Mouse (Mus musculus) heart, adult 2 months (tissue): ENCODE data around the gene Tor4a. TPM values are rescaled to one million over a fixed set of nuclear protein-coding genes. Genes with fewer than 3 reads are reported as not detected.

ENCODE experiments used
- DNase-seq, 2 experiments: peaks; one replicate each; pipeline ENCODE4 v3.0.0; 2021
- H3K27ac ChIP-seq: fragments of 200-600 bp; 2 replicates; pipeline ENCODE4 v1.8.1; 2022
- H3K27me3 ChIP-seq: fragments of 200-500 bp; 2 replicates; pipeline ENCODE4 v1.6.1; 2012; ENCODE audit warnings: mild to moderate bottlenecking, low read length, inconsistent platforms, mixed read lengths; ENCODE audit not compliant: control insufficient read depth, insufficient read depth
- H3K36me3 ChIP-seq: fragments of 200-500 bp; 2 replicates; pipeline ENCODE4 v1.6.1; 2012; ENCODE audit warnings: low read length, inconsistent platforms; ENCODE audit not compliant: control insufficient read depth, insufficient read depth
- H3K4me1 ChIP-seq: fragments of 200-500 bp; 2 replicates; pipeline ENCODE4 v1.6.1; 2011; ENCODE audit warnings: low read length; ENCODE audit not compliant: control insufficient read depth, insufficient read depth
- H3K4me3 ChIP-seq: fragments of 200-600 bp; 2 replicates; pipeline ENCODE4 v1.8.1; 2022
- H3K79me2 ChIP-seq: fragments of 200-500 bp; replicated peaks from 2 replicates; pipeline ENCODE4 v1.6.1; 2012; ENCODE audit warnings: mild to moderate bottlenecking, inconsistent platforms, low read length, moderate library complexity, mixed read lengths; ENCODE audit not compliant: control insufficient read depth, insufficient read depth
- H3K9ac ChIP-seq: fragments of 200-500 bp; 2 replicates; pipeline ENCODE4 v1.6.1; 2012; ENCODE audit warnings: low read depth, mild to moderate bottlenecking, control low read depth, inconsistent platforms, low read length, mixed read lengths
- CTCF ChIP-seq: fragments of 200-600 bp; IDR thresholded peaks from 2 replicates; pipeline ENCODE4 v1.8.1; 2022; ENCODE audit warnings: antibody characterized with exemption, mild to moderate bottlenecking, moderate library complexity
- EP300 ChIP-seq: fragments of 200-500 bp; IDR thresholded peaks from 2 replicates; pipeline ENCODE4 v1.6.1; 2011; ENCODE audit warnings: low read depth, low read length, control low read depth; ENCODE audit not compliant: insufficient read depth
- POLR2A ChIP-seq: fragments of 200-500 bp; IDR thresholded peaks from 2 replicates; pipeline ENCODE4 v1.6.1; 2011; ENCODE audit warnings: mild to moderate bottlenecking, low read depth, low read length, control low read depth; ENCODE audit not compliant: insufficient read depth
- WGBS: fragments of 180-500 bp; shearing (Covaris S2); methylation state at CpG from one replicate; pipeline ENCODE4 v1.1.7; 2018; 5-methylcytosine and 5-hydroxymethylcytosine counted together
- intact Hi-C: fragments of 180-260 bp; cut with DNase I; formaldehyde crosslinking; loops from one replicate; pipeline ENCODE4 v1.15.1; 2025
- polyA plus RNA-seq: library from polyadenylated mRNA; depleted of rRNA; stranded (reverse); fragments of >200 nt; gene quantifications from 2 replicates; pipeline ENCODE4 v1.2.3, GENCODE M21; 2012
- total RNA-seq, 2 experiments: library from RNA; stranded (reverse); gene quantifications; 2 replicates each; pipeline ENCODE4 v1.2.3; 2021

Gene Tor4a
- total and polyA plus RNA-seq, 3 experiments = 4.3 to 6.8 (median 4.9) TPM

- Histone ChIP-seq H3K36me3 (no peaks in the 10 kb centered on the region), H3K4me1 (no peaks in the 10 kb centered on the region), H3K4me3 (no peak overlapping the region), H3K27ac (no peak overlapping the region), H3K27me3 (no peaks in the 10 kb centered on the region), H3K9ac (no peak overlapping the region), H3K79me2 (no peaks in the 10 kb centered on the region)
- DNase-seq = no peak
- intact Hi-C loops = no loop called here
- WGBS = 56% methylated on average over 2 of the region's 2 CpGs
- TF ChIP-seq CTCF (no peak), EP300 (no peak), POLR2A (no peak)
Measured at GRCm38 (mm10) chr2:25217666-25218065, 21.0 kb upstream of the Tor4a start.

- no peak within 1 kb of the TSS for H3K4me3 ChIP-seq
- H3K27me3 ChIP-seq = no peaks in the 10 kb centered on the region
- H3K9ac ChIP-seq = no peak within 1 kb of the TSS
- H3K79me2 ChIP-seq = peaks cover 2% of the 10 kb centered on the region
- H3K4me1 ChIP-seq = peaks cover 4% of the 10 kb centered on the region; the same call in 1 of the 2 replicates
- no peak within 1 kb of the TSS for H3K27ac ChIP-seq
- intact Hi-C loops = no loop called here
- whole genome bisulfite sequencing = 70% methylated on average over 3 of the region's 3 CpGs
- DNase-seq = no peak
- H3K36me3 ChIP-seq = no peaks in the 10 kb centered on the region
- no peak for TF ChIP-seq CTCF
- no peak for TF ChIP-seq POLR2A
- no peak for TF ChIP-seq EP300
Measured at GRCm38 (mm10) chr2:25214444-25214843, 17.8 kb upstream of the Tor4a start, which contains the start of gene Stpg3. Gene Stpg3, minus strand, starts transcription at chr2:25214637.

DNA sequence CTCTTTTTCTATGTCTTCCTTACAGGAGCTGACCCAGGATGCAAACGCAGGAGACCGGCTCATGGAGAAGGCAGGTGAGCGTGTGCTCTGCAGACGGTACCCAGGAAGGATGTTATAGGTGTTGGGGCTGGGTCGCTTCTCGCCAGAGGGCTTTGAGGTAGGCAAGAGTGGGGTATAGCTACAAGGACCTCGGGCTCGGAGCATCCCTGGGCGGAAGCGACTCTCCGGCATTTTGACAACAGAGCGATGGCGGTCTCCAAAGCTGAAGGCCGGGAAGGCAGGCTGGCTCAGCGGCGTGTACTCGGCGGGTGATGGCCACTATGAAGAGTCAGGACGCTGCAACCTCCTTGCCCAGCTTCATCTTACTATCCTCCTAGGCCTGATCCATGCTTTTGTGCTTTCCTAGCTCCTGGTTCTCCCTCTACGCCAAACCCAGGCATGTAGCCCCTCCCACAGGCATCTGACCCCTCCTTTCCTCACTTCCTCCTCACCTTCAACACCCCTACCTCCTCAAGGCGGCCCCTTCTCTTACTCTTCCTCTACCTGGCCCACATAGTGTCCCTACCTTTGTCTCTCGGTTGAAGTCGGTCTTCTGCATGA lies 16.7 kb upstream of the Tor4a start:
- peaks cover 4% of the 10 kb centered on the region; the same call in 1 of the 2 replicates for H3K4me1 ChIP-seq
- no peak for DNase-seq
- H3K9ac ChIP-seq = no peak overlapping the region
- H3K36me3 ChIP-seq = no peaks in the 10 kb centered on the region
- intact Hi-C loops = no loop called here
- 66% methylated on average over 23 of the region's 23 CpGs for WGBS
- H3K4me3 ChIP-seq = no peak overlapping the region
- peaks cover 2% of the 10 kb centered on the region for H3K79me2 ChIP-seq
- H3K27me3 ChIP-seq = no peaks in the 10 kb centered on the region
- TF ChIP-seq EP300 (no peak), POLR2A (no peak), CTCF (no peak)
- no peak overlapping the region for H3K27ac ChIP-seq

DNA sequence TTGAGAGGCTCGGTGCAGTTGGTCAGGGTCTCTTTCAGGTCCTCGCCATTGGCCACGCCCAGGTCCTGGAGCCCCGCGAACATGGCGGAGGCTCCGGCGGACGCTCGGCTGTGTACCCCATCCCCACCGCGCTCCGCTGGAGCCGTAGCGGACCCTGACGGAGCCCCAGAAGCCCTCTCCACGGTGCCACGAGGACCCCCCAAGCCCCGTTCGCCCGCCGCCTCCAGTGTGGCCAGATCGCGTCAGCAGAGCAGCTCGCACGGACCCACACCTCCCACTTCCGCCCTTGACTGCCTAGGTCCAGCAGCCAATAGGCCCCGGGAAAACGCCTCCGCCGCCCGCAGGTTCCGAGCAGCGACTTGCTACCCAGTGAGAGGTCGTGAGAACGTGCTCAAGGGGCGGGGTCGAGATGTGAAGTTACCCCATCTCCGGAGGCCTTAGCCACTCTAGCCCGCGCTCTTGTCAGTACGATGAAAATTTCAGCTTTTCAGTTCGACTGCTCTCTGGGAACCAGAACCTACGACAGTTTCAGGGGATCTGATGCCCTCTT lies 14.5 kb upstream of the Tor4a start, which contains the start of gene Nelfb:
Gene Nelfb (minus strand): TSS at position 369 of the 550 bp plus-strand sequence.
- peak; percentile 92 to 95 for DNase-seq
- H3K9ac ChIP-seq = peak within 1 kb of the TSS; percentile 97
- H3K79me2 ChIP-seq = peaks cover 2% of the 10 kb centered on the region
- peak within 1 kb of the TSS; percentile 99 for H3K27ac ChIP-seq
- H3K4me3 ChIP-seq = peak within 1 kb of the TSS; percentile 69
- H3K4me1 ChIP-seq = peaks cover 4% of the 10 kb centered on the region; the same call in 1 of the 2 replicates
- H3K27me3 ChIP-seq = no peaks in the 10 kb centered on the region
- under 1% methylated on average over 44 of the region's 44 CpGs for WGBS
- no peaks in the 10 kb centered on the region for H3K36me3 ChIP-seq
- TF ChIP-seq POLR2A (peak; percentile 68), CTCF (no peak), EP300 (0 out of 2 replicates have a peak, but pooled peaks have one; percentile 28)
- intact Hi-C loops = loop anchor here (1.0 to 2.0 kb wide), 2 partner anchors 13 to 18 kb away; partner anchors contain the start of gene Tubb4b

DNA sequence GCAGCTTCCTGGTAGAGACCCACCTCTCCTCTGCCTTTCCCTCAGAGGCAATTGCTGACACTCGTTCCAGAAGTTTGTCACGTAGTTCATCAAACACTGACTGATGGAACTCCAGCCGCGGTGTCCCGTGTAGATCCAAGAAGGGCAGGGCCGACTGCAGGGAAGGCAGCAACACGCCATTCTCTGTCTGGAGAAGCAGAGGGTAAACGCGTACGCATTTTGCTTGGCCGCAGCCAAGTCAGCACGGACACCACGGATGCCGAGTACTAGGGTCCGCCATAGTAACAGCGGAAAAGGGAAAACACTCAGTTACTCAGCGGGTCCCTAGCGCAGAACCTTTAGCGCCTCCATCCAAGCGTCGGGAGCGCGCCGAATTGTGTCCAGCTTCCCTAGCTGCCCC lies 14.0 kb upstream of the Tor4a start:
- Histone ChIP-seq H3K27ac (peak overlapping the region; percentile 99), H3K27me3 (no peaks in the 10 kb centered on the region), H3K9ac (peak overlapping the region; percentile 97), H3K36me3 (no peaks in the 10 kb centered on the region), H3K4me1 (peaks cover 4% of the 10 kb centered on the region; the same call in 1 of the 2 replicates), H3K79me2 (peaks cover 2% of the 10 kb centered on the region), H3K4me3 (peak overlapping the region; percentile 69)
- no peak for DNase-seq
- intact Hi-C loops = loop anchor here (1.0 to 2.0 kb wide), 2 partner anchors 14 to 18 kb away; partner anchors contain the start of gene Tubb4b
- TF ChIP-seq EP300 (no peak), CTCF (no peak), POLR2A (no peak)
- WGBS = under 1% methylated on average over 24 of the region's 24 CpGs

DNA sequence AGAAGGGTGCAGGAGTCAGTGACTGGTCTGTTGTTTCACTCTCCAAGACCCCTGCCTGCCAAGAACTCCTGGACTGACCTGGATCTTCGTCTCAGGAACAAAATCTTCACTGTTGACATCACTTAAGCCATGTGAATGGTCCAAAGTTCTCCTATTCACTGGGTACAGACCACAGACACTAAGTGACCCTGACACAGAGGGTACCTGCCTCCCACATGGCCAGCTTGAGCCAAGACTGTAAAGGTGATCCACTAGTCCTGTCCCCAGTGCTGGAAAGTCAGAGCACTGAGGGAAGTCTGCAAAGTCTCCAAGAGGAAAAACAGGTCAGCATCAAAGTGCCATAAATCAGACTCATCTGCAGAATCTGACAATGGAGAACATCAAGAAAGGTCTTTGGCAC lies 10.9 kb upstream of the Tor4a start:
- no peak for TF ChIP-seq CTCF
- no peak for TF ChIP-seq EP300
- no peak for TF ChIP-seq POLR2A
- no peaks in the 10 kb centered on the region for H3K36me3 ChIP-seq

More for the DNA sequence above, 10.9 kb upstream of the Tor4a start:
- H3K9ac ChIP-seq = no peak overlapping the region
- WGBS = 74% methylated on average over 1 of the region's 1 CpGs
- intact Hi-C loops = no loop called here
- H3K79me2 ChIP-seq = peaks cover 2% of the 10 kb centered on the region
- no peak overlapping the region for H3K27ac ChIP-seq
- no peak overlapping the region for H3K4me3 ChIP-seq
- H3K27me3 ChIP-seq = no peaks in the 10 kb centered on the region
- peaks cover 4% of the 10 kb centered on the region; the same call in 1 of the 2 replicates for H3K4me1 ChIP-seq
- no peak for DNase-seq
